Mouse (Mus musculus): ENCODE data around the gene Itm2c. TPM values are rescaled to one million over a fixed set of nuclear protein-coding genes. Genes with fewer than 3 reads are reported as not detected.

Gene Itm2c
- polyA plus RNA-seq, 1 experiment = 221 TPM

DNA sequence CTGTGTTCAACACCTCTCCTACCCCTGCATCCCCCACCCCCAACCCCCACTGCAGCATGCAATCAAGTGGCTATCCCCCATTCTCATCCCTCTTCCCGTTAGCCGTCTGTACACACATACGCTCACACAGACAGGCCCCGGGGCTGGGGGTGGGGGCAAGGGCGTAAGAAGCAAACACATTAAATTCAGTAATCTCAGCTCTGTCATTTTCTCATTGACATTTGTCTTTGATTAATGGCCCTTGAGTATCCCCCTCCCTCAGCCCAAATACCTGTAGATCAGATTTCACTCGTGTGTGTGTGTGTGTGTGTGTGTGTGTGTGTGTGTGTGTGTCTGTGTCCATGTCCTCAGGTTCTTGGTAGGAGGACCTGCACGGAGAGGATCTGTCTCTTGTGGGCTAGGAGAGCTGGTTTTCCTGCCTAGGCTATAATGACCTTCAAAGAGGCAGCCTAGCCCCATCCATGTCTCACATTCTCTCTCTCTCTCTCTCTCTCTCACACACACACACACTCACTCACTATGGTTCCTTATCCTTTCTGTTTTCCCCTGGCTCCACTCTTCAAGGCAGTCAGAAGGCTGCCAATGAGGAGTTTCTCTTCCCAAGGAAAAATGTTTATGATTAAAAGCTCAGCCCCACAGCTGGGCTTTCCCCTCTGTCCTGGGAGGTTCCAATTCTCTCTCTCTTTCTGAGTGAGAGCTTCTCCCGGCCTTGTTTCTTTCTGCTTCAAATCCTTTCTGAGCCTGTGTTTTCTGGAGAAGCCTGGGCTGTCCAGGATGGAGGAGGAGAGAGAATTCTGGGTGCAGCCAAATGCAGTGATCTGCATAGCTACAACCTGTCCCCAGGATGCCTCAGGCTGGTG, 4.0 kb downstream of the Itm2c start:
- no peak for TF ChIP-seq POLR2A (IDR thresholded peaks at IDR 0.05; ENCODE audit: low read depth, low read length)
- TF ChIP-seq CTCF (IDR thresholded peaks at IDR 0.05; ENCODE audit: borderline replicate concordance, insufficient read depth, low read length) = no peak
- Histone ChIP-seq H3K4me3 (ENCODE audit: insufficient read depth, low read length) (no peak overlapping the region), H3K27ac (ENCODE audit: insufficient read depth, low read length) (peak overlapping the region; percentile 6; the same call in 1 of the 2 replicates), H3K4me1 (ENCODE audit: control insufficient read depth, insufficient read depth, low read length) (peaks cover 8% of the 10 kb centered on the region)

DNA sequence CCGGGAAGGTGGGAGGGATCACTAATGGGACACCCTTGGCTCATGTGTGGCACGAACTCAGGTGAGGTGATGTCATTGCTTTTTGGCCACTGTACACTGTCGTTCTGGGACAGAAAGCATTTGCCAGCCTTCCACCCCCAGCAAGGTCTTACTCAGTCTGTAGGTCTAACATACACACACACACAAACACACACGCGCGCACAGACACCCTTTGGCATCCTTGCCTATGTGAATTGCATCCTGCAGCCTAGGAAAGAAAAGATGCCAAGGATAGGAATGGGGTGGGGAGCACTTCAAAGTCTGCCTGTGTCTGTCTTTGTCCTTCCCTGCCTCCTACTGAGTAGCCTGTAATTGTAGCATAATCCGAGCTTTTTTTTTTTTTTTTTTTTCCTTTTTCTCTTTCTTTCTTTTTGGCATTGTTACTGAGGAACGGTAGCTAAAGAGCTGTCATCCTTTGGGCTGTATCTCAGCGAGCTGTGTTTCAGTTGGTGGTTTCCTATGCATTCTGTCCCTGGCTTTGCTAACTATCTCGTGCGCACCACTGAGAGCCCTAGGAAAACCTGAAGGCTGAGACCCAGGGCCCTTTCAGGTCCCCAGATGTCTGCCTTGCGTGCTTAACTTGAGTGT, 4.8 kb downstream of the Itm2c start:
- H3K4me3 ChIP-seq (ENCODE audit: insufficient read depth, low read length) = no peak overlapping the region

GRCm38 (mm10) chr1:85899388-85899761, 5.3 kb downstream of the Itm2c start:
- H3K27ac ChIP-seq (ENCODE audit: insufficient read depth, low read length) = no peak overlapping the region
- H3K4me1 ChIP-seq (ENCODE audit: control insufficient read depth, insufficient read depth, low read length) = peaks cover 8% of the 10 kb centered on the region
- TF ChIP-seq CTCF (IDR thresholded peaks at IDR 0.05; ENCODE audit: borderline replicate concordance, insufficient read depth, low read length) = no peak
- TF ChIP-seq POLR2A (IDR thresholded peaks at IDR 0.05; ENCODE audit: low read depth, low read length) = no peak
- no peak overlapping the region for H3K4me3 ChIP-seq (ENCODE audit: insufficient read depth, low read length)

More for the DNA sequence above, 4.8 kb downstream of the Itm2c start:
- no peak for TF ChIP-seq POLR2A (IDR thresholded peaks at IDR 0.05; ENCODE audit: low read depth, low read length)
- no peak for TF ChIP-seq CTCF (IDR thresholded peaks at IDR 0.05; ENCODE audit: borderline replicate concordance, insufficient read depth, low read length)
- Histone ChIP-seq H3K4me1 (ENCODE audit: control insufficient read depth, insufficient read depth, low read length) (peaks cover 8% of the 10 kb centered on the region), H3K27ac (ENCODE audit: insufficient read depth, low read length) (no peak overlapping the region)

DNA sequence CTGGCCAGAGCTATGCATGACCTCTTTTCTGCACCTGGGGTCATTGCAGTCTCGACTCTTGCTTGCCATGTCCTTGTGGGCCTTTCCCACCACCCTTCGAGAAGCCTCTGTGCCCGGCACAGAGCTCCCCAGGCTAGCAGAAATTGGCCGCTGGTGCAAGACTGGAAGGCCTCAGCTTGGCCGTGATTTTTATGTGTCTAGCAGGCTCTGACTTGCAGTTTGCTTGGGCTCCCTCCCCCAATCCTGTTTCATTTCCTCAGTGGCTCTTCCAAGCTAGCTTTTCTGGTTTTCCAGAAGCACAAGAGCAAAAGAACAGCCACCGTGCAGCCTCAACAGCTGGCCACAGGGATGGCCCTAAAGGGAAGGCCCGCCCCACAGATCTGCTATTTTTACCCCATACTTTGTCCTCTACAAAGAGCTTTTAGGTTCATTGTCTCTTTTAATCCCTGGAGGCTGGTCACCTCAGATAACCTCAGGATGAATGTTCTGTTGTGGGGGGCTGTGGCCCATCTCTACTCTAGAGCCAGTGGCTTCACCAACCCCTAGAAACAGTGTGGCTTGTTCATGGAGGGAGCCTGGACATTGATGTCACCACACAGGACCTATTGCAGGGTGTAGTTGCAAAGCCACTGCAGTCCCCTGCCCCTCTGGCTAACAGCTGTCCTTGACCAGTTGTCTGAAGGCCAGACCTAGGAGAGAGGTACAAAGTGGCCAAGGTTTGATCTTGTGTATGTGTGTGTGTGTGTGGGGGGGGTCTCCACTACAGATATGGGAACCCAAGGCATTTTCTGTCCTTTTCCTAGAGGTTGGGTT, 6.6 kb downstream of the Itm2c start:
- peaks cover 8% of the 10 kb centered on the region for H3K4me1 ChIP-seq (ENCODE audit: control insufficient read depth, insufficient read depth, low read length)
- H3K27ac ChIP-seq (ENCODE audit: insufficient read depth, low read length) = no peak overlapping the region
- no peak overlapping the region for H3K4me3 ChIP-seq (ENCODE audit: insufficient read depth, low read length)
- TF ChIP-seq POLR2A (IDR thresholded peaks at IDR 0.05; ENCODE audit: low read depth, low read length) (no peak), CTCF (IDR thresholded peaks at IDR 0.05; ENCODE audit: borderline replicate concordance, insufficient read depth, low read length) (no peak)

- Histone ChIP-seq H3K27ac (ENCODE audit: insufficient read depth, low read length) (no peak overlapping the region), H3K4me1 (ENCODE audit: control insufficient read depth, insufficient read depth, low read length) (peaks cover 8% of the 10 kb centered on the region), H3K4me3 (ENCODE audit: insufficient read depth, low read length) (no peak overlapping the region)
- TF ChIP-seq POLR2A (IDR thresholded peaks at IDR 0.05; ENCODE audit: low read depth, low read length) (no peak), CTCF (IDR thresholded peaks at IDR 0.05; ENCODE audit: borderline replicate concordance, insufficient read depth, low read length) (no peak)
These were observed 7.5 kb downstream of the Itm2c start for GRCm38 (mm10) chr1:85901516-85902107.

DNA sequence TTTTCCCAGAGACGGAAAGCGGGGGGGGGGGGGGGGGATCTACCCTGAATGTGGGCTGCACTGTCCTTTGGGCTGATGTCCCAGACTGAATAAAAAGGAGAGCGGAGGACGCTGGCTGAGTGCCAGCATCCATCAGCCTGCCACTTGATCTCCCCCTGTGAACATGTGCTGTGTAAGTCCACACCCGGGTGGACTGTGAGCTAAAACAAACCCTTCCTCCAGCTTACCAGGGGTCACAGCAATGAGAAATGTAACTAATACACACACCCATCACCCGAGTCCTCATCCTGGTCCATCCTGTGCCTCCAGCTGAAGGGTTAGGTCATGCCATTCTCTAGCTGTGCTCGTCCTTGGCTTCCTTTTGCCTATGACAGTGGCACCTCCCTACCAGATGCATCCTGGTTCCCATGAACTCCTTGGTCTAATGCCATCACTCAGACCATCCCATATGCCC, 8.1 kb downstream of the Itm2c start:
- TF ChIP-seq CTCF (IDR thresholded peaks at IDR 0.05; ENCODE audit: borderline replicate concordance, insufficient read depth, low read length) (no peak), POLR2A (IDR thresholded peaks at IDR 0.05; ENCODE audit: low read depth, low read length) (no peak)
- peaks cover 8% of the 10 kb centered on the region for H3K4me1 ChIP-seq (ENCODE audit: control insufficient read depth, insufficient read depth, low read length)
- no peak overlapping the region for H3K4me3 ChIP-seq (ENCODE audit: insufficient read depth, low read length)
- no peak overlapping the region for H3K27ac ChIP-seq (ENCODE audit: insufficient read depth, low read length)

DNA sequence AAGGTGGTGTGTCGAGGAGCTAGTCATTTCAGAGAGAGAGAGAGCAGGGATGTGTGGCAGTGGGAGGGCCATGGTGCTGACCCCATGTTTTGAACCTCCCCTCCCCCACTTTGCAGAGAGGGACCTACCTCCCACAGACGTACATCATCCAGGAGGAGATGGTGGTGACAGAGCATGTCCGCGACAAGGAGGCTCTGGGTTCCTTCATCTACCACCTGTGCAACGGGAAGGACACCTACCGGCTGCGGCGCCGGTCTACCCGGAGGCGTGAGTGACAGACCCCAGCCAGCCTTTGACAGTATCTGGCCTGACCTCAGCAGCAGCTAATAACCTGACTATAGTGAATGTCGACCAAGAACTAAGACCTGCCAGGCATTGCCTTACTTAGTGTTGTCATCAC, 12.8 kb downstream of the Itm2c start:
- no peak overlapping the region for H3K27ac ChIP-seq (ENCODE audit: insufficient read depth, low read length)
- no peaks in the 10 kb centered on the region for H3K4me1 ChIP-seq (ENCODE audit: control insufficient read depth, insufficient read depth, low read length)
- TF ChIP-seq POLR2A (IDR thresholded peaks at IDR 0.05; ENCODE audit: low read depth, low read length) (no peak), CTCF (IDR thresholded peaks at IDR 0.05; ENCODE audit: borderline replicate concordance, insufficient read depth, low read length) (no peak)
- no peak overlapping the region for H3K4me3 ChIP-seq (ENCODE audit: insufficient read depth, low read length)

DNA sequence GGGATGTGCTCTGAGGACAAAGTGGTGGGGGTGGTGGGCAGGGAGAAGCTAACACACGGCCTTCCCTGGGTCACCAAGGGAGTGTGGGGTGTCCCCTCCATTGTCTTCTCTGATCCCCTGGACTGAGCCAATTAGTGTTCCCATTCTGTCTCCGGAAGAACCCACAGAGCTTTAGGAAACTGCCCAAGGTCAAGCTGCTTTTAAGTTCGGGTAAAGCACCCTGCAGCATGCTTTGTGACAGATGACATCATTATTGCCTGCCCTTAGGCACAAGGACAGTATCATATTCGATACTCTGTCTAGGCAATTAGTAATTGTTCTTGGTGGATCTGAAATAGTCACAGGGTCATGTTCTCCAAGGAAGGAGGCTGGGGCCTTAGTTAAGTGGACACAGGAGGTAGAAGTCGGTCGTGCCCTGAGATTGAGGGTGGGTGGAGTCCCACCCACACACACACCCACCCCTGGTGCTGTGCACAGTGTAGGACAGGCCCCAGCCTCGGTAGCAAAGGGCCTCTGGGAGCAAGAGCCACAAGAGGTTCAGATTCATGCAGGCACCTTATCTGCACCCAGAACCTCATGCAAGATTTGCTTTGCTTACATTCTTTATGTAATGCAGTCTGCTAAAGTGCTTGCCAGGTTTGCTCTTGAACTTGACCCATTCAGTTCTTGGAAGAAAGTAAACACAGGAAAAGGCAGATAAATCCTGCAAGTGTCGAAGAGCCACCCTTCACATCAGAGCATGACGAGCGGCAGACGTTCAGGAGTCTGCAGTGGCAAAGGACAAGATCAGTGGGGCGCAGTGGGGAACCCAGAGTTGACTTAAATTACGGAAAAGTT, 14.9 kb downstream of the Itm2c start:
- TF ChIP-seq CTCF (IDR thresholded peaks at IDR 0.05; ENCODE audit: borderline replicate concordance, insufficient read depth, low read length) = no peak
- TF ChIP-seq POLR2A (IDR thresholded peaks at IDR 0.05; ENCODE audit: low read depth, low read length) = no peak
- Histone ChIP-seq H3K27ac (ENCODE audit: insufficient read depth, low read length) (no peak overlapping the region), H3K4me1 (ENCODE audit: control insufficient read depth, insufficient read depth, low read length) (no peaks in the 10 kb centered on the region)

More for the DNA sequence above, 14.9 kb downstream of the Itm2c start:
- H3K4me3 ChIP-seq (ENCODE audit: insufficient read depth, low read length) = no peak overlapping the region

Measured in embryonic fibroblast, embryonic 13.5 days (primary cell).